Mouse (Mus musculus) heart, postnatal 0 days (tissue): ENCODE results near the gene Tmem131l.
A peak's percentile ranks its signal among the peaks of the same experiment; 100 is the strongest.

Experiments
- CTCF ChIP-seq: IDR thresholded peaks from 2 replicates; pipeline ENCODE4 v1.5.1; 2016; ENCODE audit warnings: antibody characterized with exemption, control low read depth, low read depth
- EP300 ChIP-seq: IDR thresholded peaks from 2 replicates; pipeline ENCODE4 v1.6.1; 2016; ENCODE audit warnings: antibody characterized with exemption, low read depth

DNA sequence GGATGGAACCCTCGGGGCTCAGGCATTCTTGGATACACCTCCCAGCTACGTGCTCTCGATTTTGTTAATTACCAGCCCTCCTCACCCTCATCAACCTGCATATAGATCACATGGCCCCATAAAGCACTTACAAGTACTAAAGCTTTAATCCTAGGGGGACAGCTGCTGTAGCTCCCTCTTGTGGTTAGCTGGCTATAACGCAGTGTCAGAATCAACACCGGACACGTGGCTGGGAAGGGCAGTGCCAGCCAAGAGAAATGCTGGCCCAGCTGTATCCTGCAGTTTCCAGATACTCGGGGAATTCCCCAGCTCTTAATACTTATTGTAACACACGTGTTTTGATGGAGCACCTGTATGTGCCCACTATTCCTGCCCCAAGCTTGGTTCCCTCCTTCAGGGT is 140.4 kb downstream of the Tmem131l start:
- TF ChIP-seq CTCF (peak; percentile 88), EP300 (no peak)
